Mouse (Mus musculus) embryonic fibroblast, embryonic 13.5 days (primary cell): Measurements from ENCODE around the gene Magi2.

Experiments used
- CTCF ChIP-seq: IDR thresholded peaks from 2 replicates; pipeline ENCODE4 v1.5.1; 2011; ENCODE audit warnings: mild to moderate bottlenecking, control low read depth, low read length, moderate library complexity, borderline replicate concordance; ENCODE audit not compliant: insufficient read depth
- POLR2A ChIP-seq: IDR thresholded peaks from 2 replicates; pipeline ENCODE4 v1.6.1; 2011; ENCODE audit warnings: low read depth, mild to moderate bottlenecking, control low read depth, low read length, moderate library complexity

DNA sequence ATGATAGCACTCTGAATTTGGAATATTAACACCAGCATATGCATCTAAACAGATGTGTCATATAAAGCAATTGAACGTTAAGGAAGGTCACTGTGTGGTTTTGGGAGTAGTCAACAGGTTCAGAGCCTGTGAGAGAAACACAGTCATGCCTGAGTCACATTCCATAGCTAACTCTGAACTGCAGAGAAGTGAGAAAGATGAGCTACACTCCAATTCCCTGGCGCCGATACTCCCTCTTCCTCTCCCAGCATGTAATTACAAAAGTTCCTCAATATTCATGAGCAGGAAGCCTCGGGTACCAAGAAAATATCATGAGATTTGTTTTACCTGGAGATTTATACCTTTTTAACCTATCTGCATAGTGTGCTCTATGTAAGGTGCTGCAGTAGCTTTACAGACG, 380.9 kb downstream of the Magi2 start:
- TF ChIP-seq CTCF (no peak), POLR2A (no peak)
